In genomic region chr10:68800339-68800738, GRCm38 (mm10) we compare ENCODE assay signal across 19 mouse cellular contexts.
DNase-seq lines count a peak whose midpoint lies in the region; ATAC-seq and TF ChIP-seq lines count a peak whose summit lies in the region.
"Had no signal": no experiment of that assay in that cellular context is flagged by ENCODE, and none has a peak within 500 bp of the region (broad histone marks: within the 10 kb centered on the region; RNA-seq: fewer than 3 reads in every experiment).

No protein-coding gene starts in this region.

- dilution Hi-C loops in CH12.LX (cut with MboI; ENCODE audit: extremely low pct_ligation_motif_present, extremely low pct_unique_long_range_greater_than_20kb, low sequenced_read_pairs): no loop called here

- no peak for TF ChIP-seq EP300 in CH12.LX (IDR thresholded peaks at IDR 0.05; ENCODE audit: low read length)

- TF ChIP-seq CTCF in CH12.LX (conservative IDR thresholded peaks at IDR 0.05 in 1 of 2, IDR thresholded peaks at IDR 0.05 in 1 of 2; ENCODE audit: low read depth in 2 of 2, low read length in 2 of 2): no peak

- no peaks in the 10 kb centered on the region for H3K9me3 ChIP-seq in midbrain, embryonic 15.5 days
- no peaks in the 10 kb centered on the region for H3K9me3 ChIP-seq in midbrain, embryonic 10.5 days (replicated peaks)
- no peaks in the 10 kb centered on the region for H3K9me3 ChIP-seq in CH12.LX (replicated peaks; ENCODE audit: low read length)
- H3K9me3 ChIP-seq in neural tube, embryonic 15.5 days (replicated peaks): no peaks in the 10 kb centered on the region
- H3K9me3 ChIP-seq in hindbrain, embryonic 14.5 days (ENCODE audit: control insufficient read depth, low read length): no peaks in the 10 kb centered on the region
- H3K9me3 ChIP-seq: embryonic facial prominence, embryonic 13.5 days; forebrain, embryonic 12.5 days; heart, embryonic 12.5 days; hindbrain, embryonic 10.5 days; hindbrain, embryonic 15.5 days had no signal

- in situ Hi-C loops in CH12.LX (cut with MboI; ENCODE audit: low pct_ligation_motif_present, low pct_unique_long_range_greater_than_20kb, low sequenced_read_pairs): no loop called here

- no peak; the same call in 1 of the 2 replicates for ATAC-seq in midbrain, embryonic 15.5 days (replicated peaks)
- ATAC-seq in neural tube, embryonic 15.5 days (ENCODE audit: low FRiP score): no peak
- no peak for ATAC-seq in hindbrain, embryonic 14.5 days (ENCODE audit: low FRiP score)
- ATAC-seq: forebrain, embryonic 16.5 days; Patski had no signal

- TF ChIP-seq POLR2A in CH12.LX (IDR thresholded peaks at IDR 0.05; ENCODE audit: low read depth, low read length): no peak

- H3K4me2 ChIP-seq in midbrain, embryonic 15.5 days: 0 out of 2 replicates have a peak overlapping the region, but pooled peaks have one; percentile 9
- peak overlapping the region; percentile 87 for H3K4me2 ChIP-seq in CH12.LX (ENCODE audit: insufficient read depth, low read depth, poor library complexity, severe bottlenecking)
- 0 out of 2 replicates have a peak overlapping the region, but pooled peaks have one; percentile 2 for H3K4me2 ChIP-seq in neural tube, embryonic 15.5 days
- no peak overlapping the region for H3K4me2 ChIP-seq in hindbrain, embryonic 14.5 days (replicated peaks)
- H3K4me2 ChIP-seq: embryonic facial prominence, embryonic 13.5 days; forebrain, embryonic 12.5 days; heart, embryonic 12.5 days; hindbrain, embryonic 15.5 days had no signal

- WGBS in midbrain, embryonic 15.5 days: 70% methylated on average over 7 of the region's 7 CpGs
- 92% methylated on average over 7 of the region's 7 CpGs for WGBS in midbrain, embryonic 10.5 days
- 65% methylated on average over 7 of the region's 7 CpGs for WGBS in neural tube, embryonic 15.5 days
- 76% methylated on average over 7 of the region's 7 CpGs for WGBS in hindbrain, embryonic 14.5 days

- H3K4me1 ChIP-seq in midbrain, embryonic 15.5 days: peaks cover 3% of the 10 kb centered on the region; the same call in 1 of the 2 replicates
- peaks cover 5% of the 10 kb centered on the region for H3K4me1 ChIP-seq in midbrain, embryonic 10.5 days
- H3K4me1 ChIP-seq in CH12.LX (ENCODE audit: control insufficient read depth in 1 of 2, insufficient read depth in 2 of 2): peaks cover 0 to 23% of the 10 kb centered on the region in 2 experiments
- 0 out of 2 replicates have a peak, but pooled peaks cover 2% of the 10 kb centered on the region for H3K4me1 ChIP-seq in neural tube, embryonic 15.5 days
- 0 out of 2 replicates have a peak, but pooled peaks cover 4% of the 10 kb centered on the region for H3K4me1 ChIP-seq in hindbrain, embryonic 14.5 days (replicated peaks; ENCODE audit: control insufficient read depth, insufficient read depth, low read length)
- H3K4me1 ChIP-seq: hindbrain, embryonic 15.5 days had no signal

- H3K4me3 ChIP-seq in midbrain, embryonic 15.5 days: no peak overlapping the region
- no peak overlapping the region for H3K4me3 ChIP-seq in midbrain, embryonic 10.5 days
- no peak overlapping the region for H3K4me3 ChIP-seq in CH12.LX (replicated peaks in 1 of 3; ENCODE audit: low read depth in 2 of 3, low read length in 2 of 3, poor library complexity in 1 of 3)
- no peak overlapping the region for H3K4me3 ChIP-seq in neural tube, embryonic 15.5 days (replicated peaks)
- H3K4me3 ChIP-seq in hindbrain, embryonic 14.5 days (replicated peaks; ENCODE audit: low read length): no peak overlapping the region
- H3K4me3 ChIP-seq: embryonic facial prominence, embryonic 13.5 days; forebrain, embryonic 12.5 days; gastrocnemius, adult 2 months; heart, embryonic 12.5 days; hindbrain, embryonic 10.5 days; hindbrain, embryonic 15.5 days had no signal

- 0 out of 2 replicates have a peak overlapping the region, but pooled peaks have one; percentile 24 for H3K27ac ChIP-seq in midbrain, embryonic 15.5 days
- H3K27ac ChIP-seq in midbrain, embryonic 10.5 days (replicated peaks): no peak overlapping the region
- H3K27ac ChIP-seq in CH12.LX (ENCODE audit: insufficient read depth, low read depth): no peak overlapping the region
- no peak overlapping the region for H3K27ac ChIP-seq in neural tube, embryonic 15.5 days (replicated peaks)
- H3K27ac ChIP-seq in hindbrain, embryonic 14.5 days: no peak overlapping the region
- H3K27ac ChIP-seq: embryonic facial prominence, embryonic 13.5 days; forebrain, embryonic 12.5 days; gastrocnemius, adult 2 months; hindbrain, embryonic 10.5 days; hindbrain, embryonic 15.5 days had no signal

- DNase-seq in midbrain, embryonic 10.5 days (ENCODE audit: low spot score): no peak
- peak; percentile 17 for DNase-seq in CH12.LX (ENCODE audit: extremely low read depth)
- peak; percentile 66 for DNase-seq in forelimb bud, embryonic 11.5 days (ENCODE audit: low read depth, low spot score)
- no peak for DNase-seq in hindbrain, embryonic 14.5 days (ENCODE audit: low spot score)
- DNase-seq: adrenal gland, postnatal 25 days; cerebellum, adult 18-20 months; cerebellum, adult 9-11 months; cerebellum, postnatal 36 days; gastrocnemius, adult 2 months; gastrocnemius, postnatal 25 days had no signal

- H3K36me3 ChIP-seq in midbrain, embryonic 15.5 days (replicated peaks): no peaks in the 10 kb centered on the region
- no peaks in the 10 kb centered on the region for H3K36me3 ChIP-seq in midbrain, embryonic 10.5 days
- H3K36me3 ChIP-seq in CH12.LX (replicated peaks in 1 of 2; ENCODE audit: control insufficient read depth in 1 of 2, insufficient read depth in 1 of 2, low read length in 1 of 2): no peaks in the 10 kb centered on the region
- H3K36me3 ChIP-seq in neural tube, embryonic 15.5 days: no peaks in the 10 kb centered on the region
- H3K36me3 ChIP-seq in hindbrain, embryonic 14.5 days (replicated peaks; ENCODE audit: control insufficient read depth, insufficient read depth): no peaks in the 10 kb centered on the region
- H3K36me3 ChIP-seq: embryonic facial prominence, embryonic 13.5 days; forebrain, embryonic 12.5 days; heart, embryonic 12.5 days; hindbrain, embryonic 10.5 days; hindbrain, embryonic 15.5 days had no signal

- TF ChIP-seq RAD21 in CH12.LX (IDR thresholded peaks at IDR 0.05; ENCODE audit: low read depth, low read length): no peak

- H3K27me3 ChIP-seq in midbrain, embryonic 15.5 days (replicated peaks): no peaks in the 10 kb centered on the region
- H3K27me3 ChIP-seq in midbrain, embryonic 10.5 days (ENCODE audit: low read depth, poor library complexity, severe bottlenecking): no peaks in the 10 kb centered on the region
- no peaks in the 10 kb centered on the region for H3K27me3 ChIP-seq in CH12.LX (replicated peaks)
- H3K27me3 ChIP-seq in neural tube, embryonic 15.5 days (replicated peaks): no peaks in the 10 kb centered on the region
- no peaks in the 10 kb centered on the region for H3K27me3 ChIP-seq in hindbrain, embryonic 14.5 days (ENCODE audit: control insufficient read depth, insufficient read depth, low read length)
- H3K27me3 ChIP-seq: embryonic facial prominence, embryonic 13.5 days; forebrain, embryonic 12.5 days; heart, embryonic 12.5 days; hindbrain, embryonic 15.5 days; Patski had no signal

- H3K9ac ChIP-seq in midbrain, embryonic 15.5 days: no peak overlapping the region
- no peak overlapping the region for H3K9ac ChIP-seq in CH12.LX (ENCODE audit: insufficient read depth, low read depth)
- no peak overlapping the region for H3K9ac ChIP-seq in neural tube, embryonic 15.5 days (replicated peaks)
- no peak overlapping the region for H3K9ac ChIP-seq in hindbrain, embryonic 14.5 days
- H3K9ac ChIP-seq: embryonic facial prominence, embryonic 13.5 days; forebrain, embryonic 12.5 days; heart, embryonic 12.5 days; hindbrain, embryonic 15.5 days had no signal

- H3K79me2 ChIP-seq in CH12.LX (replicated peaks; ENCODE audit: control insufficient read depth, extremely low read depth, insufficient read depth, poor library complexity, severe bottlenecking): no peaks in the 10 kb centered on the region

TF ChIP-seq in CH12.LX, 34 proteins besides CTCF, POLR2A, EP300 and RAD21:
- TF ChIP-seq UBTF (IDR thresholded peaks at IDR 0.05; ENCODE audit: low read depth, low read length) (no peak), IRF4 (IDR thresholded peaks at IDR 0.05; ENCODE audit: low read depth, low read length) (peak; percentile 60; the same call in 1 of the 2 replicates), HCFC1 (IDR thresholded peaks at IDR 0.05; ENCODE audit: low read depth, low read length) (no peak)

Comparison
In these comparisons a context has a peak if more than half of its experiments do, and no peak if none do; other contexts are left out.
1. DNase-seq: peak in CH12.LX (single experiment) and forelimb bud, embryonic 11.5 days (single experiment); none in midbrain, embryonic 10.5 days (single experiment) and hindbrain, embryonic 14.5 days (single experiment).